Mouse (Mus musculus) liver, adult (tissue): Measurements from ENCODE around the gene Maob.

Experiments
- GATA4 ChIP-seq: IDR thresholded peaks from 2 replicates; pipeline ENCODE4 v1.6.1; 2014; ENCODE audit warnings: mild to moderate bottlenecking, low read length; ENCODE audit not compliant: insufficient replicate concordance

Maob gene

DNA sequence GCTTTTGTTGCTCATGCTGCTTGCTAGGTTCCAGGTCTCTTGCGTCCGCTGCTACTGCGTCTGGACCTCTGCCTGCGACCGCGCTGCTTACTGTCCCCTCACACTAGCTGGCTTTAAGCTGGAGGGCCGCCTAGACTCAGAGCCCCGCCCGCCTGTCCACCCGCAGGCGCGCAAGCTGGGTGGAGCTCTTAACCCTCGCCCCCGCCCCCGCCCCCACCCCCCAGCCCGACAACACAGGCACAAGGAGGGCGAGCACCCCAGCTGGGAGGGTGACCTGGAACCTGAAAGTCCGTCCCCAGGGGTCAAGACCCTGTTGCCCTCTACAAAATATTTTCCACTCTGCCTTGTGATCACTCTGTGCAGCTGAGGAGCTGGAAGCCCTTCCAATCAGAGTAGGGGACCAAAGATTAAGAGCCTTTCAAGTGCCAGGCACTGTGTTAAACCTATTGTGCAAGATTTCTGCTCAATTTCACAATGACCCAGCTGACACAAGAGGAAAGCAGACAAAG lies at the start of gene Maob:
Maob (minus strand) TSS at position 106 of the 509 bp plus-strand sequence.
- no peak for TF ChIP-seq GATA4

DNA sequence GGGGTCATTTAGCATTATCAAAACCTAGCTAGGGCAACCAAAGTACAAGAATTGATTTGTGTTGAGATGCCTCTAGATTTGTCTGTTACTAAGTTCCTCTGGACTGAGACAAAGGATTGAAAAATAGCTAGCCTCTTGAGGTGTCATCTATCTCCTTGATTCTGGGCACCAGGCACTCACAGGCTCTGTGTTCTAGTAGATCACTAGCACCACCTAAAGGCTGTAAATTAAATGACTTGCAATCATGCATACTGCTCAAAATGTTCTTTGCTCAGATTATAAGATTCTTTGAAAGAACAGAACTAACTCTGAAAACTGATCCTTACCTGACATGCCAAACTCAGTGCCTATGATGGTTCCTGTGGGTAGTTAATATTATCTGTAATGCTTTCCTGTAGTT lies 43.1 kb upstream of the Maob start:
- TF ChIP-seq GATA4 = no peak

DNA sequence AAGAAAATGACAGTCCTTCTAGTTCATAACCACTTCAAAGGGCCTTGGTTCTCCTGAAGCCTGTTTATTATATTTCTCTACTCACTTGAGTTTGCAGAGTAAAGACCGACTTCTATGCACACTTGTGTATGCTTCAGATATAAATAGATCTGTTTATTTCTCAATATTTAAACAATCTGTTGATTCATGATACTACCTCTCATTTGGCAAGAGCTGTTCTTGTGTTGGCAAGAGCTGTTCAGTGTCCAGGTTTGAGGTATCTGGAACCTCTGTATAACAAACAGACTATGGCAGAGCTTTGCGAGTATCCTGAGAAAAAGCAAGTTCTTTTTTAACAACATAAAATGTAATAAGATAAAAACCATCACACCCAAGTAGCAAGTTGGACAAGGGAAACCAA lies 28.9 kb upstream of the Maob start:
- no peak for TF ChIP-seq GATA4

- no peak for TF ChIP-seq GATA4
Measured at GRCm38 (mm10) chrX:16841443-16841842, 24.3 kb upstream of the Maob start.

DNA sequence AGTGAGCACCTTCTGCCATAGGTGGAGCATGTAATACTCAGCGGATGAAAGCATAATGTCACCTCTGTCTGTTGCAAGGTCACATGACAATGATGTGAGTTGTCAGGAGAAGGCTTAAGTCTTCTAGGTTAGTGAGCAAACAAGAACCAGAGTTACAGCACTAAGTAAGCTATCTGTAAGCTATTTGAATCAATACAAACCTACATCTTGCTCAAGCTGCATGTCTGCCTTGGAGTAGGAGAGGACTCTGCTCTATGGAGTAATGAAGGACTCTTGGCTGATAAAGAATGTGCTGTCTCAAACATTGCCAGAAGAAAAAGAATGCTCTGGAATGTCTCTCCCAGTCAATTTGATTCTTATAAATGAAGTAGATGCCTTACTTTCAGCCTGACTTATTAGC lies 20.1 kb upstream of the Maob start:
- TF ChIP-seq GATA4 = no peak

GRCm38 (mm10) chrX:16836488-16837082 lies 19.4 kb upstream of the Maob start:
- no peak for TF ChIP-seq GATA4

GRCm38 (mm10) chrX:16826028-16826427 lies 8.9 kb upstream of the Maob start:
- TF ChIP-seq GATA4 = no peak

- TF ChIP-seq GATA4 = no peak
Measured at GRCm38 (mm10) chrX:16815965-16816364, 1.2 kb downstream of the Maob start.

DNA sequence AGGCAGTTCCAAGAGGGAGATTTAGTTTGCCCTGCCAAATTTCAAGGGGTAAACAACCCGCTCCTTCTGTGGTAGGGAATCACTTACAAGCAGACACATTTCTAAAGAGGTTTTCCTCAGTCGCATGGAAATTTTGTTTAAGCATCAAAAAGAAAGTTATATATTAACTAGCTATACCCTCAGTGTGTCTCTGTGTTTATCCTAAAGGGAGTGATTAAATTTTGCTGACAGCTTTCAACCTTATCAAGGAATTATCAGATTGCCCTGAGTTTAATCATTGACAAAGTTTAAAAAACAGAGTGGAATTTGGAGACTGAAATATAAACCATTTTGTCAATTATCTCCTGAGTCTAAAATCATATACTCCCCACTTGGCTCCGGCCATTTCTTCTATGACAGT lies 5.1 kb downstream of the Maob start:
- peak; percentile 59; the same call in 1 of the 2 replicates for TF ChIP-seq GATA4

- no peak for TF ChIP-seq GATA4
Measured at GRCm38 (mm10) chrX:16767453-16767852, 49.7 kb downstream of the Maob start.

DNA sequence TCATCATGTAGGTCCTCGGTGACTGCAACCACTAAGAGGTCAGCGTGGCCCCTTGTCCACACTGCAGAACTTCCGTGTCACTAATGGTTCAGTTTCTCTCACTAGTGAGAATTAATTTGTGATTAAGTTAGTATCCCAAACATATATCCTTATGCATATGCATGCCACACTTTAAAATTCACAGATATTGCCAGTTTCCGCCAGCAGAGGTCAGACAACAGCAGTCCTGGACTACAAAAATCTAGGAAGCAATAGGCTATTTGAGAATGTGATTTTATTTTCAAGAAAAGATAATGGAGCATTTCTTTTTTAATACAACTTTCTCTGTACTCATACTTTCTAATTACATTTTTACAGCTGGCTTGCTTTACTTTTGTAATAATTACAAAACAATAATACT lies 51.0 kb downstream of the Maob start:
- TF ChIP-seq GATA4 = no peak

DNA sequence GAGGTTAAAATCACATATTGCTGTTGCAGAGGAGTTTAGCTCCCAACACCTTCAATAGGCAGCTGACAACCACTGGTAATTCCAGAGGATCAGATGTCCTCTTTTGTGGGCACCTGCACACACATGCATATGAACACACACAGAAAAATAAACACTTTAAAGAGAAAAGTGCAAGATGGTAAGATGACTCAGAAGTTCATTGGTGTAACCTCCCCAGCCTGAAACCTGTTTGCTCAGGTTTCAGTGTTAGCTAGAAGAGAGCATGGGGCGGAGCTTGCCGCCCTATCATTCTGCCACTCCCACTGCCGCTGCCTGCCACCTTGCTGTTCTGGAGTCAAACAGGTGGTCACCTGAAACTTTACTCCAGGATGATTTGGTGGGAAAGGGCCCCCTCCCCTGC lies 55.7 kb downstream of the Maob start:
- TF ChIP-seq GATA4 = no peak

DNA sequence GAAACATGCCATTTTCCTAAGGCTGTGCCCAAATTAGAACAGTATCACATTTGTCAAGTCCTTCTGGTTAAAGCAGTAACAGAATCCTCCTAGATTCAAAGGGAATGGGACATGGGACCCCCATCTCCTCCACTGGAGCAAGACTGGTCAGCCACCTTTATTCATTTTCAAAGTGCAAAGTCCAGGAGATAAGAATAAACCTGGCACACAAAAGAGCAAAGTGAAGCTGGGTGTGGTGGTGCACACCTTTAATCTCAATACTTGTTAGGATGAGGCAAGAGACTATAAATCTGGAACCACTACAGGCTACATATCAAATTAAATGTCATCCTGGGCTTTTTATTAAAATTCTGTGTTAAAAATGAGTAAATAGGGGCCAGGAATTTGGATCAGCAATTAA lies 62.4 kb downstream of the Maob start:
- TF ChIP-seq GATA4 = no peak

DNA sequence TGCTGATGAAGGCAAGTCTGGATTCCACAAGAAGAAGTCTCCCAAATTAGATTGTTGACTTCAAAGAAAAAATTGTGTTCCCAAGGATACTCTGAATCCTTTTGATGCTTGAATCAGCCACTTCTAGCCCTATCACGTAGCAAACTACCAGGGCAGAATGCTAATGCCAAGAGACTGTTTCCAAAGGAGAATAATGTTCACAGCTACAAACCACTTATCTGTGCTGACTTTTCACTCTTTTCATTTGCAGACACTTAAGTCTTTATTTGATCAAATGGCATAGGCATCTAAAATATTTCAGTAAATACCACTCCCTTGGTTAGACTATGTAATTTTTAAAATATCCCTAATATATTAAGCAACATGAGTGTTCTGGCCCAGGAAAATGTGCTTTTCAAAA lies 68.2 kb downstream of the Maob start:
- TF ChIP-seq GATA4 = no peak

DNA sequence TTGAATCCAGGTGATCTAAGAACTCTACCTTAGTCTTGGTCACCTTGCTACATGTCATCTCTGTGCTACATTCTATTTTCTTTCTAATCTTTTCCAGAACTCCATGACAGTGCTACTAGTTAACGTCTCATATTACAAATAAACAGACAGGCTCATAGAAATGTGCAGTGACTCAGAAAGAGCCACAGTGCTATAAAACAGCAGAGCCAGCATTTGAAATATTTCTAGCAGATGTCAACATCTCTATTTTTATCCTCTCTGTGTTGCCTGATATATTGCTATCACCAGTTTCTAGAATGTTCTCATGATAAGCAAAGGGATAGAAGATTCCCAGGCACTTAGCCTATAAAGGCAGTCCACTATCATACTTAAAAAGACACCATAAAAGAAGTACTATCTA lies 103.1 kb downstream of the Maob start:
- no peak for TF ChIP-seq GATA4

DNA sequence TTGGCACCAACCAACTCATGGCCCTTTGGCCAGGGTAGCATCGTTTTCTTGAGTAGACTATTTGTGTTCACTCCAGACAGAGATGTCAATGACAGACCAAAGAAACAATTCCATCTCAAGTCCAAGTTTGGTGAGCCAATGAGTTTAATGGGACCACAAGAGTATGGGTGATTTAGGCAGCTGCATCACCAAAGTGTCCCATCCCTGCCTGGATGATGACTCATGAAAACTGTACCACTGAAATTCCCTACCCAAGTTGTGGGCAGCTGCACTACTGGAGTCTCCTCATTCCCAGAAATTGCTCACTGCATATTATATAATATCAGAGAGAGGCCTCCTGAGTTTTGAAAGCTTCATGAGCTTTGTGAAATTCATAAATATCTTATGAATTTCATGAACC lies 111.1 kb downstream of the Maob start:
- no peak for TF ChIP-seq GATA4
